Mouse (Mus musculus) myocyte (in vitro differentiated cells): ENCODE measurements around the gene Armc5.

Experiments
- CEBPB ChIP-seq: IDR thresholded peaks from 2 replicates; pipeline ENCODE4 v1.6.1; 2011; ENCODE audit warnings: mild to moderate bottlenecking, moderate library complexity; ENCODE audit not compliant: poor library complexity, insufficient read depth, severe bottlenecking
- E2F4 ChIP-seq: IDR thresholded peaks from one replicate; pipeline ENCODE4 v1.6.1; 2011; ENCODE audit warnings: mild to moderate bottlenecking, control low read depth, moderate library complexity; ENCODE audit not compliant: insufficient read depth
- MAX ChIP-seq: IDR thresholded peaks from one replicate; pipeline ENCODE4 v1.6.1; 2011; ENCODE audit warnings: low read depth, mild to moderate bottlenecking, control low read depth
- MYOD1 ChIP-seq, 3 experiments: IDR thresholded peaks; one replicate each; pipeline ENCODE4 v1.6.1; 2011; ENCODE audit warnings: control low read depth in 2 of 3, low read depth in 2 of 3, mild to moderate bottlenecking in 2 of 3, moderate library complexity in 1 of 3; ENCODE audit not compliant: insufficient read length in 2 of 3, control insufficient read depth in 1 of 3
- MYOG ChIP-seq, 3 experiments: IDR thresholded peaks; one replicate each; pipeline ENCODE4 v1.6.1; 2011; ENCODE audit warnings: control low read depth in 2 of 3, low read depth in 2 of 3, mild to moderate bottlenecking in 2 of 3; ENCODE audit not compliant: insufficient read length in 2 of 3, control insufficient read depth in 1 of 3, insufficient read depth in 1 of 3
- POLR2A ChIP-seq: IDR thresholded peaks from one replicate; pipeline ENCODE4 v1.6.1; 2011; ENCODE audit warnings: low read depth, mild to moderate bottlenecking, control low read depth, moderate library complexity; ENCODE audit not compliant: insufficient read length
- POLR2AphosphoS2 ChIP-seq: IDR thresholded peaks from one replicate; pipeline ENCODE4 v1.6.1; 2011; ENCODE audit warnings: low read depth, control low read depth; ENCODE audit not compliant: insufficient read length
- SRF ChIP-seq: IDR thresholded peaks from one replicate; pipeline ENCODE4 v1.6.1; 2011; ENCODE audit warnings: low read depth; ENCODE audit not compliant: control insufficient read depth, insufficient read length
- TCF12 ChIP-seq: IDR thresholded peaks from one replicate; pipeline ENCODE4 v1.6.1; 2011; ENCODE audit warnings: mild to moderate bottlenecking, control low read depth; ENCODE audit not compliant: poor library complexity, insufficient read depth, severe bottlenecking
- TCF3 ChIP-seq: IDR thresholded peaks from one replicate; pipeline ENCODE4 v1.6.1; 2011; ENCODE audit warnings: low read depth, control low read depth; ENCODE audit not compliant: insufficient read length
- USF1 ChIP-seq: IDR thresholded peaks from one replicate; pipeline ENCODE4 v1.6.1; 2011; ENCODE audit warnings: low read depth, mild to moderate bottlenecking, control low read depth, moderate library complexity

GRCm38 (mm10) chr7:128244410-128245025, 7.4 kb downstream of the Armc5 start:
- TF ChIP-seq POLR2A (no peak), MAX (no peak), TCF3 (no peak), TCF12 (no peak), E2F4 (no peak), USF1 (no peak), CEBPB (no peak), POLR2AphosphoS2 (no peak), MYOD1 (IDR thresholded peaks at IDR 0.05; ENCODE audit: control insufficient read depth in 1 of 3, insufficient read length in 2 of 3, low read depth in 2 of 3) (no peak), MYOG (IDR thresholded peaks at IDR 0.05; ENCODE audit: control insufficient read depth in 1 of 3, insufficient read depth in 1 of 3, insufficient read length in 2 of 3, low read depth in 2 of 3) (no peak), SRF (no peak)
